Mouse (Mus musculus) MEL (cell line): ENCODE measurements around the gene Pi4ka. TPM values are rescaled to one million over a fixed set of nuclear protein-coding genes. Genes with fewer than 3 reads are reported as not detected.

Source experiments
- DNase-seq: peaks from one replicate; pipeline ENCODE4 v3.0.0; 2011; ENCODE audit warnings: low read depth, low spot score
- H3K27ac ChIP-seq: 2 replicates; pipeline ENCODE4 v1.5.1; 2012; ENCODE audit warnings: low read depth, mild to moderate bottlenecking, control low read depth, low read length, moderate library complexity; ENCODE audit not compliant: control insufficient read depth
- H3K27me3 ChIP-seq, 2 experiments: fragments of 150-350 bp in 1 of 2; sonication (generic) in 1 of 2; 2 replicates each; pipeline ENCODE4 v1.6.1; 2012; ENCODE audit warnings: low read length in 2 of 2, mild to moderate bottlenecking in 2 of 2, improper control_type of control experiment in 1 of 2, moderate library complexity in 1 of 2; ENCODE audit not compliant: insufficient read depth in 2 of 2, control insufficient read depth in 1 of 2
- H3K36me3 ChIP-seq, 2 experiments: 2 replicates each; pipeline ENCODE4 v1.6.1; 2012 to 2014; ENCODE audit warnings: low read length in 2 of 2, improper control_type of control experiment in 1 of 2, inconsistent platforms in 1 of 2, mild to moderate bottlenecking in 1 of 2; ENCODE audit not compliant: insufficient read depth in 2 of 2, control insufficient read depth in 1 of 2
- H3K4me1 ChIP-seq, 2 experiments: fragments of 150-350 bp in 1 of 2; sonication (generic) in 1 of 2; 2 replicates each; pipeline ENCODE4 v1.6.1; 2012; ENCODE audit warnings: low read length in 2 of 2, improper control_type of control experiment in 1 of 2, mild to moderate bottlenecking in 1 of 2; ENCODE audit not compliant: insufficient read depth in 2 of 2, control insufficient read depth in 1 of 2
- H3K4me3 ChIP-seq, 2 experiments: fragments of 150-350 bp in 1 of 2; sonication (generic) in 1 of 2; 2 replicates each; pipeline ENCODE4 v1.5.1; 2012; ENCODE audit warnings: low read depth in 2 of 2, low read length in 2 of 2, mild to moderate bottlenecking in 2 of 2, moderate library complexity in 2 of 2, control low read depth in 1 of 2, improper control_type of control experiment in 1 of 2; ENCODE audit not compliant: control insufficient read depth in 1 of 2, insufficient read depth in 1 of 2
- H3K79me2 ChIP-seq: 2 replicates; pipeline ENCODE4 v1.6.1; 2012; ENCODE audit warnings: mild to moderate bottlenecking, low read length, moderate library complexity; ENCODE audit not compliant: control insufficient read depth, poor library complexity, insufficient read depth
- H3K9ac ChIP-seq: 2 replicates; pipeline ENCODE4 v1.6.1; 2012; ENCODE audit warnings: low read depth, mild to moderate bottlenecking, control low read depth, low read length, moderate library complexity; ENCODE audit not compliant: control insufficient read depth, poor library complexity, severe bottlenecking
- H3K9me3 ChIP-seq: fragments of 150-350 bp; sonication (generic); replicated peaks from 2 replicates; pipeline ENCODE4 v1.6.1; 2012; ENCODE audit warnings: mild to moderate bottlenecking, low read length, improper control_type of control experiment, moderate library complexity; ENCODE audit not compliant: insufficient read depth
- BHLHE40 ChIP-seq: IDR thresholded peaks from 2 replicates; pipeline ENCODE4 v1.6.1; 2012; ENCODE audit warnings: low read depth, mild to moderate bottlenecking, inconsistent platforms, low read length, improper control_type of control experiment, borderline replicate concordance
- CHD1 ChIP-seq: IDR thresholded peaks from 2 replicates; pipeline ENCODE4 v1.6.1; 2012; ENCODE audit warnings: low read depth, mild to moderate bottlenecking, inconsistent platforms, low read length, improper control_type of control experiment
- CHD2 ChIP-seq: IDR thresholded peaks from 2 replicates; pipeline ENCODE4 v1.6.1; 2011; ENCODE audit warnings: low read length, improper control_type of control experiment
- ELF1 ChIP-seq: IDR thresholded peaks from 2 replicates; pipeline ENCODE4 v1.6.1; 2014; ENCODE audit warnings: low read depth, mild to moderate bottlenecking, inconsistent platforms, low read length, improper control_type of control experiment, moderate library complexity
- ETS1 ChIP-seq: IDR thresholded peaks from 2 replicates; pipeline ENCODE4 v1.6.1; 2012; ENCODE audit warnings: low read depth, mild to moderate bottlenecking, inconsistent platforms, low read length, improper control_type of control experiment, moderate library complexity
- GABPA ChIP-seq: IDR thresholded peaks from 2 replicates; pipeline ENCODE4 v1.6.1; 2012; ENCODE audit warnings: low read depth, mild to moderate bottlenecking, inconsistent platforms, low read length, improper control_type of control experiment, moderate library complexity
- HCFC1 ChIP-seq: IDR thresholded peaks from 2 replicates; pipeline ENCODE4 v1.6.1; 2012; ENCODE audit warnings: low read depth, mild to moderate bottlenecking, inconsistent platforms, low read length, improper control_type of control experiment, moderate library complexity
- JUND ChIP-seq: IDR thresholded peaks from 2 replicates; pipeline ENCODE4 v1.6.1; 2011; ENCODE audit warnings: low read depth, mild to moderate bottlenecking, improper control_type of control experiment, low read length
- MAFK ChIP-seq: IDR thresholded peaks from 2 replicates; pipeline ENCODE4 v1.6.1; 2011; ENCODE audit warnings: low read depth, mild to moderate bottlenecking, low read length, improper control_type of control experiment, borderline replicate concordance
- MAX ChIP-seq: IDR thresholded peaks from 2 replicates; pipeline ENCODE4 v1.6.1; 2011; ENCODE audit warnings: low read length, improper control_type of control experiment
- MAZ ChIP-seq: IDR thresholded peaks from 2 replicates; pipeline ENCODE4 v1.6.1; 2012; ENCODE audit warnings: low read depth, mild to moderate bottlenecking, inconsistent platforms, low read length, improper control_type of control experiment
- MEF2A ChIP-seq: IDR thresholded peaks from 2 replicates; pipeline ENCODE4 v1.6.1; 2014; ENCODE audit warnings: low read depth, mild to moderate bottlenecking, inconsistent platforms, low read length, improper control_type of control experiment; ENCODE audit not compliant: poor library complexity, insufficient replicate concordance, severe bottlenecking; ENCODE audit errors: extremely low read depth
- MYB ChIP-seq: IDR thresholded peaks from 2 replicates; pipeline ENCODE4 v1.6.1; 2011; ENCODE audit warnings: mild to moderate bottlenecking, low read depth, low read length, improper control_type of control experiment
- MYC ChIP-seq: IDR thresholded peaks from 2 replicates; pipeline ENCODE4 v1.6.1; 2011; ENCODE audit warnings: low read depth, mild to moderate bottlenecking, low read length, improper control_type of control experiment, moderate library complexity
- POLR2A ChIP-seq, 2 experiments: IDR thresholded peaks; 2 replicates each; pipeline ENCODE4 v1.6.1; 2011 to 2012; ENCODE audit warnings: low read length in 2 of 2, mild to moderate bottlenecking in 2 of 2, control low read depth in 1 of 2, improper control_type of control experiment in 1 of 2, low read depth in 1 of 2, moderate library complexity in 1 of 2; ENCODE audit not compliant: control insufficient read depth in 1 of 2, insufficient read depth in 1 of 2, poor library complexity in 1 of 2
- RCOR1 ChIP-seq: IDR thresholded peaks from 2 replicates; pipeline ENCODE4 v1.6.1; 2012; ENCODE audit warnings: low read depth, mild to moderate bottlenecking, inconsistent platforms, low read length, improper control_type of control experiment
- SIN3A ChIP-seq: IDR thresholded peaks from 2 replicates; pipeline ENCODE4 v1.6.1; 2012; ENCODE audit warnings: low read length, improper control_type of control experiment, inconsistent platforms
- SMC3 ChIP-seq: IDR thresholded peaks from 2 replicates; pipeline ENCODE4 v1.6.1; 2011; ENCODE audit warnings: low read depth, low read length, improper control_type of control experiment
- TAL1 ChIP-seq: IDR thresholded peaks from 2 replicates; pipeline ENCODE4 v1.6.1; 2012; ENCODE audit warnings: mild to moderate bottlenecking, inconsistent platforms, low read length, moderate library complexity, mixed read lengths
- TCF12 ChIP-seq: IDR thresholded peaks from 2 replicates; pipeline ENCODE4 v1.6.1; 2014; ENCODE audit warnings: low read depth, mild to moderate bottlenecking, inconsistent platforms, low read length, improper control_type of control experiment, moderate library complexity
- USF1 ChIP-seq: IDR thresholded peaks from 2 replicates; pipeline ENCODE4 v1.6.1; 2014; ENCODE audit warnings: low read depth, mild to moderate bottlenecking, inconsistent platforms, low read length, improper control_type of control experiment, moderate library complexity
- ZKSCAN1 ChIP-seq: IDR thresholded peaks from 2 replicates; pipeline ENCODE4 v1.6.1; 2012; ENCODE audit warnings: low read depth, mild to moderate bottlenecking, inconsistent platforms, low read length, improper control_type of control experiment, moderate library complexity
- ZMIZ1 ChIP-seq: IDR thresholded peaks from 2 replicates; pipeline ENCODE4 v1.6.1; 2012; ENCODE audit warnings: low read depth, mild to moderate bottlenecking, inconsistent platforms, low read length, improper control_type of control experiment, moderate library complexity
- polyA plus RNA-seq, 2 experiments: library from polyadenylated mRNA; stranded (reverse) in 1 of 2; unstranded in 1 of 2; fragments of >175 nt in 1 of 2; fragments of >200 nt in 1 of 2; gene quantifications; 2 replicates each; pipeline versions ENCODE4 v1.2.1 to v1.2.4; 2012; ENCODE audit warnings: low replicate concordance in 2 of 2, low read depth in 1 of 2; ENCODE audit not compliant: insufficient read length in 2 of 2, insufficient read depth in 1 of 2, missing spikeins in 1 of 2
- total RNA-seq: library from RNA; depleted of rRNA; stranded (reverse); fragments of 300-350 nt; gene quantifications from 2 replicates; pipeline ENCODE4 v1.2.3, GENCODE M21; 2012

Pi4ka gene
- total and polyA plus RNA-seq, 3 experiments = 25.0 to 286 (median 73.1) TPM

DNA sequence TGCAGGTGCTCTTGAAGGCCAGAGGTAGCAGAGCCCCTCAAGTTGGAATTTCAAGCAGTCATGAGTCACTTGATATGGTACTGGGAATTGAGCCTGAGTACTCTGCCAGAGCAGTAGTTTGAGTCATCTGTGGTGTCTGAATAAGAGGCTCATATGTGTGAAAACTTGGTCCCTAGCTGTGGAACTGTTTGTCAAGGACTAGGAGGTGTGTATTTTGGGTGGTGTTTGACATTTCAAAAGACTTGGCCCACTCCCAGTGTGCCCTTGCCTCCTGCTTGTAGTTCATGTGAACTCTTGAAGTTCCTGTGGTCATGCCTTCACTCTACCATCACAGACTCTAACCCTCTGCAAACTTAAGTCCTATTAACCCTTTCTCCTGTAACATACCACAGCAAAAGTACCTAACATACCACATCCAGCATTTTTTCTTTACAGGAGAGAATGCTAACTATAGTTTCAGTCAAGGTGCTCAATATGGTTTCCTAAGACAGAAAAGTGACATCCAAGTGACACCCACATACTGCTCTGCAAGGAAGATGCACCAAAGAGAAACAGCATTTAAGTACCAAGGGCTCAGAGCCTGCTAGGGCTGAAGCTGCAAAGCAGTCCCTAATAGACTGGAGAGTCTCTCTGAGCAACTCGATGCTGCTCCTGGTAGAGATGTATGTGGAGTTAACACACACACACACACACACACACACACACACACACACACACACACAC is 76.1 kb downstream of the Pi4ka start:
- Histone ChIP-seq H3K9ac (no peak overlapping the region), H3K27ac (no peak overlapping the region), H3K27me3 (no peaks in the 10 kb centered on the region), H3K79me2 (no peaks in the 10 kb centered on the region), H3K4me3 (no peak overlapping the region), H3K9me3 (no peaks in the 10 kb centered on the region), H3K4me1 (peaks cover 0 to 2% of the 10 kb centered on the region in 2 experiments; a peak in 1 of 4 replicates), H3K36me3 (no peaks in the 10 kb centered on the region)
- TF ChIP-seq ELF1 (no peak), MAX (no peak), ZKSCAN1 (no peak), RCOR1 (no peak), HCFC1 (no peak), MYB (no peak), CHD2 (no peak), USF1 (no peak), MYC (no peak), BHLHE40 (no peak), TAL1 (no peak), MAZ (no peak), CHD1 (no peak), TCF12 (no peak), SMC3 (no peak), GABPA (no peak), POLR2A (IDR thresholded peaks at IDR 0.05; ENCODE audit: control insufficient read depth in 1 of 2, insufficient read depth in 1 of 2, low read depth in 1 of 2, low read length in 2 of 2, poor library complexity in 1 of 2) (no peak), ZMIZ1 (no peak)
- no peak for DNase-seq

DNA sequence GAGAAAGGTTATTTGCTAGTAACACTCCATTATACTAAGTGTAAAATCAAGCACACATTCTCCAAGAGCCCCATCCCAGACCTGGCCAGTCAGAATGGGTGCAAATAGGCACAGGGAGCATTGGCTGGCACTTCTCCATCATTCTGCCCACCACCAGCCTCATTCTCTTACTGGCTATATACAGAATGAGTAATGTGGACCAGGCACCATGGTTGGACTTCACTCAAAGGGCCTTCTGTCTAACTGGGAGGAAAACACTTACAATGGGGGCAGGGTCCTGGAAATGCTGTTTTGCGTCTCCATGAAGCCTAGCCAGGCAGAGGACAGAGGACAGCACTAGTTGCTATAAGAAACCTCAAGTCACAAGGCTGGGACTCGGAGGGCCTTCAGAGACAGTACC is 80.0 kb downstream of the Pi4ka start:
- peaks cover 0 to 2% of the 10 kb centered on the region in 2 experiments; a peak in 1 of 4 replicates for H3K4me1 ChIP-seq
- TF ChIP-seq ETS1 (no peak), SIN3A (no peak), RCOR1 (no peak), MAFK (no peak), TCF12 (no peak), MAZ (no peak), MEF2A (no peak), JUND (no peak), SMC3 (no peak)
- no peak overlapping the region for H3K4me3 ChIP-seq
- H3K27ac ChIP-seq = no peak overlapping the region
- no peaks in the 10 kb centered on the region for H3K79me2 ChIP-seq
- H3K27me3 ChIP-seq = no peaks in the 10 kb centered on the region
- no peak for DNase-seq
- H3K36me3 ChIP-seq = no peaks in the 10 kb centered on the region
- H3K9ac ChIP-seq = no peak overlapping the region
- no peaks in the 10 kb centered on the region for H3K9me3 ChIP-seq
